Mouse (Mus musculus): Measurements from ENCODE around the gene Mrps18b. TPM values are rescaled to one million over a fixed set of nuclear protein-coding genes. Genes with fewer than 3 reads are reported as not detected.

Mrps18b gene
- polyA plus RNA-seq, 1 experiment, result 63.4 TPM

GRCm38 (mm10) chr17:35918276-35919059, 2.3 kb upstream of the Mrps18b start:
- TF ChIP-seq POLR2A (IDR thresholded peaks at IDR 0.05; ENCODE audit: low read depth, low read length) (no peak), CTCF (IDR thresholded peaks at IDR 0.05; ENCODE audit: extremely low read depth, insufficient read length, insufficient replicate concordance, low read depth, low read length) (no peak)
- Histone ChIP-seq H3K4me1 (ENCODE audit: control insufficient read depth, insufficient read depth, insufficient read length, low read length) (peaks cover 18% of the 10 kb centered on the region), H3K27ac (ENCODE audit: insufficient read depth, low read depth, low read length) (peak overlapping the region; percentile 99), H3K36me3 (ENCODE audit: control insufficient read depth, insufficient read depth, low read length) (peaks cover 22% of the 10 kb centered on the region), H3K4me3 (ENCODE audit: low read depth, low read length) (peak overlapping the region; percentile 77), H3K27me3 (ENCODE audit: control insufficient read depth, insufficient read depth, low read length) (no peaks in the 10 kb centered on the region)
- under 1% methylated on average over 11 of the region's 11 CpGs for WGBS

GRCm38 (mm10) chr17:35917463-35918251, 1.5 kb upstream of the Mrps18b start:
- Histone ChIP-seq H3K36me3 (ENCODE audit: control insufficient read depth, insufficient read depth, low read length) (peaks cover 23% of the 10 kb centered on the region), H3K27me3 (ENCODE audit: control insufficient read depth, insufficient read depth, low read length) (no peaks in the 10 kb centered on the region), H3K4me1 (ENCODE audit: control insufficient read depth, insufficient read depth, insufficient read length, low read length) (peaks cover 17% of the 10 kb centered on the region), H3K4me3 (ENCODE audit: low read depth, low read length) (peak overlapping the region; percentile 81), H3K27ac (ENCODE audit: insufficient read depth, low read depth, low read length) (peak overlapping the region; percentile 97)
- TF ChIP-seq CTCF (IDR thresholded peaks at IDR 0.05; ENCODE audit: extremely low read depth, insufficient read length, insufficient replicate concordance, low read depth, low read length), result no peak
- TF ChIP-seq POLR2A (IDR thresholded peaks at IDR 0.05; ENCODE audit: low read depth, low read length), result peak; percentile 38
- WGBS, result under 1% methylated on average over 13 of the region's 13 CpGs

GRCm38 (mm10) chr17:35917143-35917462, 914 bp upstream of the Mrps18b start:
- Histone ChIP-seq H3K4me1 (ENCODE audit: control insufficient read depth, insufficient read depth, insufficient read length, low read length) (peaks cover 12% of the 10 kb centered on the region), H3K4me3 (ENCODE audit: low read depth, low read length) (peak overlapping the region; percentile 81)
- under 1% methylated on average over 8 of the region's 8 CpGs for WGBS

GRCm38 (mm10) chr17:35915538-35916296, 472 bp downstream of the Mrps18b start:
- TF ChIP-seq POLR2A (IDR thresholded peaks at IDR 0.05; ENCODE audit: low read depth, low read length) (no peak), CTCF (IDR thresholded peaks at IDR 0.05; ENCODE audit: extremely low read depth, insufficient read length, insufficient replicate concordance, low read depth, low read length) (peak; percentile 34; the same call in 1 of the 2 replicates)
- under 1% methylated on average over 28 of the region's 28 CpGs for WGBS
- Histone ChIP-seq H3K4me1 (ENCODE audit: control insufficient read depth, insufficient read depth, insufficient read length, low read length) (peaks cover 7% of the 10 kb centered on the region), H3K36me3 (ENCODE audit: control insufficient read depth, insufficient read depth, low read length) (peaks cover 34% of the 10 kb centered on the region), H3K27ac (ENCODE audit: insufficient read depth, low read depth, low read length) (peak overlapping the region; percentile 51), H3K27me3 (ENCODE audit: control insufficient read depth, insufficient read depth, low read length) (no peaks in the 10 kb centered on the region), H3K4me3 (ENCODE audit: low read depth, low read length) (peak overlapping the region; percentile 68)

More at GRCm38 (mm10) chr17:35917143-35917462, 914 bp upstream of the Mrps18b start:
- Histone ChIP-seq H3K36me3 (ENCODE audit: control insufficient read depth, insufficient read depth, low read length) (peaks cover 28% of the 10 kb centered on the region), H3K27ac (ENCODE audit: insufficient read depth, low read depth, low read length) (peak overlapping the region; percentile 97), H3K27me3 (ENCODE audit: control insufficient read depth, insufficient read depth, low read length) (no peaks in the 10 kb centered on the region)
- TF ChIP-seq CTCF (IDR thresholded peaks at IDR 0.05; ENCODE audit: extremely low read depth, insufficient read length, insufficient replicate concordance, low read depth, low read length) (no peak), POLR2A (IDR thresholded peaks at IDR 0.05; ENCODE audit: low read depth, low read length) (no peak)

- Histone ChIP-seq H3K27ac (ENCODE audit: insufficient read depth, low read depth, low read length) (peak overlapping the region; percentile 51; the same call in 1 of the 2 replicates), H3K4me3 (ENCODE audit: low read depth, low read length) (no peak overlapping the region; the same call in 1 of the 2 replicates)
Observed at GRCm38 (mm10) chr17:35914975-35915374, 1.2 kb downstream of the Mrps18b start.

GRCm38 (mm10) chr17:35909919-35910369, 6.2 kb downstream of the Mrps18b start, which contains the start of gene Atat1:
TSS of gene Atat1 (minus strand) at chr17:35910075.
- Histone ChIP-seq H3K27ac (ENCODE audit: insufficient read depth, low read depth, low read length) (peak within 1 kb of the TSS; percentile 85), H3K4me1 (ENCODE audit: control insufficient read depth, insufficient read depth, insufficient read length, low read length) (peaks cover 3% of the 10 kb centered on the region; the same call in 1 of the 2 replicates), H3K4me3 (ENCODE audit: low read depth, low read length) (peak within 1 kb of the TSS; percentile 86), H3K27me3 (ENCODE audit: control insufficient read depth, insufficient read depth, low read length) (no peaks in the 10 kb centered on the region), H3K36me3 (ENCODE audit: control insufficient read depth, insufficient read depth, low read length) (peaks cover 26% of the 10 kb centered on the region)
- no peak for TF ChIP-seq CTCF (IDR thresholded peaks at IDR 0.05; ENCODE audit: extremely low read depth, insufficient read length, insufficient replicate concordance, low read depth, low read length)
- TF ChIP-seq POLR2A (IDR thresholded peaks at IDR 0.05; ENCODE audit: low read depth, low read length), result no peak; the same call in 1 of the 2 replicates
- 2% methylated on average over 25 of the region's 25 CpGs for whole genome bisulfite sequencing

More at GRCm38 (mm10) chr17:35914975-35915374, 1.2 kb downstream of the Mrps18b start:
- Histone ChIP-seq H3K4me1 (ENCODE audit: control insufficient read depth, insufficient read depth, insufficient read length, low read length) (peaks cover 9% of the 10 kb centered on the region), H3K36me3 (ENCODE audit: control insufficient read depth, insufficient read depth, low read length) (peaks cover 34% of the 10 kb centered on the region), H3K27me3 (ENCODE audit: control insufficient read depth, insufficient read depth, low read length) (no peaks in the 10 kb centered on the region)
- WGBS, result 62% methylated on average over 6 of the region's 6 CpGs
- TF ChIP-seq CTCF (IDR thresholded peaks at IDR 0.05; ENCODE audit: extremely low read depth, insufficient read length, insufficient replicate concordance, low read depth, low read length) (peak; percentile 10; the same call in 1 of the 2 replicates), POLR2A (IDR thresholded peaks at IDR 0.05; ENCODE audit: low read depth, low read length) (no peak)
